Mouse (Mus musculus) cerebellum, adult 2 months (tissue): ENCODE measurements around the gene Gm45717.

Experiments
- CTCF ChIP-seq: fragments of 200-500 bp; IDR thresholded peaks from 2 replicates; pipeline ENCODE4 v1.5.1; 2011; ENCODE audit warnings: low read depth, mild to moderate bottlenecking, control low read depth, low read length, moderate library complexity, borderline replicate concordance; ENCODE audit not compliant: insufficient read depth
- POLR2A ChIP-seq: fragments of 200-500 bp; IDR thresholded peaks from 2 replicates; pipeline ENCODE4 v1.6.1; 2011; ENCODE audit warnings: low read length, control low read depth, borderline replicate concordance; ENCODE audit not compliant: insufficient read depth

DNA sequence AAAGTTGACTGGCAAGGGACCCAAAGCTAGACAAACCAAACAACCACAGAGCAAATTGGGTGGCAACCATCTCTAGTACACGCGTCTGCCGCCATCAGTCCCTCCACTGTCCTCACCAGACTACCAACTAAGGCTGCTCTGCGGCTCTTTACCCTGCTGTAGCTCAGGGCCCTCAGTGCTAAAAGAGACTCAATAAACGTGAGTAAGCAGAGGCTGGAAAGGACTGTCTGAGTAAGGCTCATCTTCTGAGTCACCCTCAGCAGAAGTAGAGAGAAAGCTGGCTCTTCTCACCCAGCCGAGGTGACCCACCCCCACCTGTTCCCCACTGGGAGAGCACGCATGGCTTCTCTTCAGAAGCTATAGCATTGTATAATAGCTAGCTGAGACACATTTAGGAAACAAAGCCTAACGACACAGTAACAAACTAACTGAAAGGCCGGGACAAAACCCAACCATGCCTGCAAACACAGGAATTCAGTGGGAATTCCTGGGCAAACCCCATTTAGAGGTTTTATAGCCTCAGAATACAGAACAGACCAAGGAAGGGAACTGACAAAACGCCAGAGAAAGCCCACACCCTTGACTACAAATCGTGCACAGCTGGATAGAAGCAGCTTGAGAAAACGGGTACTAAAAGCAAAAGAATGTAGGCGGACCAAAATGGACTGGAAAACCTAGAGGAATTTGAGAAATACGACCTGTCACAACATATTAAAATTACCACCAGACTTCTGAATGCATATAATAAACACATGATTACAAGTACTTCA is 17.8 kb upstream of the Gm45717 start:
- TF ChIP-seq CTCF, result no peak
- no peak for TF ChIP-seq POLR2A
